Mouse (Mus musculus): Measurements from ENCODE around the gene Pde3b. TPM values are rescaled to one million over a fixed set of nuclear protein-coding genes. Genes with fewer than 3 reads are reported as not detected.

Gene Pde3b
- polyA plus RNA-seq, 1 experiment from 2014 or later = 12.9 TPM

GRCm38 (mm10) chr7:114466358-114466757, 51.3 kb downstream of the Pde3b start:
- Histone ChIP-seq H3K27me3 (ENCODE audit: control insufficient read depth, insufficient read depth, low read length) (no peaks in the 10 kb centered on the region), H3K36me3 (ENCODE audit: control insufficient read depth, insufficient read depth, low read length) (no peaks in the 10 kb centered on the region), H3K4me3 (ENCODE audit: low read depth, low read length) (no peak overlapping the region), H3K4me2 (ENCODE audit: low read depth, low read length, severe bottlenecking) (no peak overlapping the region), H3K9ac (ENCODE audit: low read length) (no peak overlapping the region), H3K27ac (ENCODE audit: low read depth, low read length) (no peak overlapping the region), H3K4me1 (replicated peaks; ENCODE audit: control insufficient read depth, insufficient read depth, low read length) (no peaks in the 10 kb centered on the region), H3K9me3 (ENCODE audit: control insufficient read depth, low read length) (no peaks in the 10 kb centered on the region)
- ATAC-seq (replicated peaks; ENCODE audit: low FRiP score) = no peak
- 89% methylated on average over 3 of the region's 3 CpGs for WGBS
- DNase-seq (ENCODE audit: low spot score) = no peak

GRCm38 (mm10) chr7:114472471-114472870, 57.4 kb downstream of the Pde3b start:
- no peak for ATAC-seq (replicated peaks; ENCODE audit: low FRiP score)
- no peaks in the 10 kb centered on the region for H3K36me3 ChIP-seq (ENCODE audit: control insufficient read depth, insufficient read depth, low read length)
- WGBS = 65% methylated on average over 2 of the region's 2 CpGs

GRCm38 (mm10) chr7:114474889-114475288, 59.8 kb downstream of the Pde3b start:
- Histone ChIP-seq H3K9ac (ENCODE audit: low read length) (no peak overlapping the region), H3K4me2 (ENCODE audit: low read depth, low read length, severe bottlenecking) (no peak overlapping the region), H3K4me1 (replicated peaks; ENCODE audit: control insufficient read depth, insufficient read depth, low read length) (no peaks in the 10 kb centered on the region), H3K27ac (ENCODE audit: low read depth, low read length) (no peak overlapping the region), H3K4me3 (ENCODE audit: low read depth, low read length) (no peak overlapping the region), H3K36me3 (ENCODE audit: control insufficient read depth, insufficient read depth, low read length) (no peaks in the 10 kb centered on the region), H3K9me3 (ENCODE audit: control insufficient read depth, low read length) (no peaks in the 10 kb centered on the region), H3K27me3 (ENCODE audit: control insufficient read depth, insufficient read depth, low read length) (no peaks in the 10 kb centered on the region)
- DNase-seq (ENCODE audit: low spot score) (no peak), ATAC-seq (replicated peaks; ENCODE audit: low FRiP score) (no peak)
- whole genome bisulfite sequencing = 82% methylated on average over 1 of the region's 1 CpGs

More at GRCm38 (mm10) chr7:114472471-114472870, 57.4 kb downstream of the Pde3b start:
- DNase-seq (ENCODE audit: low spot score) = no peak
- H3K4me1 ChIP-seq (replicated peaks; ENCODE audit: control insufficient read depth, insufficient read depth, low read length) = no peaks in the 10 kb centered on the region
- no peak overlapping the region for H3K4me2 ChIP-seq (ENCODE audit: low read depth, low read length, severe bottlenecking)
- no peaks in the 10 kb centered on the region for H3K27me3 ChIP-seq (ENCODE audit: control insufficient read depth, insufficient read depth, low read length)
- no peak overlapping the region for H3K9ac ChIP-seq (ENCODE audit: low read length)
- no peak overlapping the region for H3K27ac ChIP-seq (ENCODE audit: low read depth, low read length)
- no peak overlapping the region for H3K4me3 ChIP-seq (ENCODE audit: low read depth, low read length)
- H3K9me3 ChIP-seq (ENCODE audit: control insufficient read depth, low read length) = no peaks in the 10 kb centered on the region

- no peak for DNase-seq (ENCODE audit: low spot score)
Observed at GRCm38 (mm10) chr7:114477884-114478283, 62.8 kb downstream of the Pde3b start.

GRCm38 (mm10) chr7:114478901-114479300, 63.8 kb downstream of the Pde3b start:
- no peaks in the 10 kb centered on the region for H3K36me3 ChIP-seq (ENCODE audit: control insufficient read depth, insufficient read depth, low read length)
- DNase-seq (ENCODE audit: low spot score) = no peak
- H3K4me2 ChIP-seq (ENCODE audit: low read depth, low read length, severe bottlenecking) = no peak overlapping the region
- H3K4me3 ChIP-seq (ENCODE audit: low read depth, low read length) = no peak overlapping the region
- ATAC-seq (replicated peaks; ENCODE audit: low FRiP score) = no peak
- H3K27ac ChIP-seq (ENCODE audit: low read depth, low read length) = no peak overlapping the region
- H3K4me1 ChIP-seq (replicated peaks; ENCODE audit: control insufficient read depth, insufficient read depth, low read length) = no peaks in the 10 kb centered on the region
- no peak overlapping the region for H3K9ac ChIP-seq (ENCODE audit: low read length)
- no peaks in the 10 kb centered on the region for H3K27me3 ChIP-seq (ENCODE audit: control insufficient read depth, insufficient read depth, low read length)
- no peaks in the 10 kb centered on the region for H3K9me3 ChIP-seq (ENCODE audit: control insufficient read depth, low read length)
- WGBS = 14% methylated on average over 5 of the region's 5 CpGs

More at GRCm38 (mm10) chr7:114477884-114478283, 62.8 kb downstream of the Pde3b start:
- no peak overlapping the region for H3K4me3 ChIP-seq (ENCODE audit: low read depth, low read length)
- no peak overlapping the region for H3K4me2 ChIP-seq (ENCODE audit: low read depth, low read length, severe bottlenecking)
- H3K4me1 ChIP-seq (replicated peaks; ENCODE audit: control insufficient read depth, insufficient read depth, low read length) = no peaks in the 10 kb centered on the region
- ATAC-seq (replicated peaks; ENCODE audit: low FRiP score) = no peak
- WGBS = 92% methylated on average over 2 of the region's 2 CpGs
- no peaks in the 10 kb centered on the region for H3K9me3 ChIP-seq (ENCODE audit: control insufficient read depth, low read length)
- H3K27ac ChIP-seq (ENCODE audit: low read depth, low read length) = no peak overlapping the region
- no peak overlapping the region for H3K9ac ChIP-seq (ENCODE audit: low read length)
- H3K27me3 ChIP-seq (ENCODE audit: control insufficient read depth, insufficient read depth, low read length) = no peaks in the 10 kb centered on the region
- no peaks in the 10 kb centered on the region for H3K36me3 ChIP-seq (ENCODE audit: control insufficient read depth, insufficient read depth, low read length)

GRCm38 (mm10) chr7:114479779-114480178, 64.7 kb downstream of the Pde3b start:
- no peak for DNase-seq (ENCODE audit: low spot score)
- Histone ChIP-seq H3K9me3 (ENCODE audit: control insufficient read depth, low read length) (no peaks in the 10 kb centered on the region), H3K4me2 (ENCODE audit: low read depth, low read length, severe bottlenecking) (no peak overlapping the region), H3K27me3 (ENCODE audit: control insufficient read depth, insufficient read depth, low read length) (no peaks in the 10 kb centered on the region), H3K4me3 (ENCODE audit: low read depth, low read length) (no peak overlapping the region), H3K27ac (ENCODE audit: low read depth, low read length) (no peak overlapping the region), H3K36me3 (ENCODE audit: control insufficient read depth, insufficient read depth, low read length) (no peaks in the 10 kb centered on the region), H3K9ac (ENCODE audit: low read length) (no peak overlapping the region), H3K4me1 (replicated peaks; ENCODE audit: control insufficient read depth, insufficient read depth, low read length) (no peaks in the 10 kb centered on the region)
- no peak for ATAC-seq (replicated peaks; ENCODE audit: low FRiP score)
- WGBS = 79% methylated on average over 4 of the region's 4 CpGs

- ATAC-seq (replicated peaks; ENCODE audit: low FRiP score) (no peak), DNase-seq (ENCODE audit: low spot score) (no peak)
- H3K27ac ChIP-seq (ENCODE audit: low read depth, low read length) = no peak overlapping the region
- H3K4me1 ChIP-seq (replicated peaks; ENCODE audit: control insufficient read depth, insufficient read depth, low read length) = no peaks in the 10 kb centered on the region
- no peak overlapping the region for H3K9ac ChIP-seq (ENCODE audit: low read length)
- WGBS = 77% methylated on average over 6 of the region's 6 CpGs
- no peaks in the 10 kb centered on the region for H3K9me3 ChIP-seq (ENCODE audit: control insufficient read depth, low read length)
- no peak overlapping the region for H3K4me3 ChIP-seq (ENCODE audit: low read depth, low read length)
- no peak overlapping the region for H3K4me2 ChIP-seq (ENCODE audit: low read depth, low read length, severe bottlenecking)
- no peaks in the 10 kb centered on the region for H3K36me3 ChIP-seq (ENCODE audit: control insufficient read depth, insufficient read depth, low read length)
- H3K27me3 ChIP-seq (ENCODE audit: control insufficient read depth, insufficient read depth, low read length) = no peaks in the 10 kb centered on the region
Observed at GRCm38 (mm10) chr7:114480196-114480989, 65.3 kb downstream of the Pde3b start.

- DNase-seq (ENCODE audit: low spot score) = no peak
- Histone ChIP-seq H3K9ac (ENCODE audit: low read length) (no peak overlapping the region), H3K36me3 (ENCODE audit: control insufficient read depth, insufficient read depth, low read length) (no peaks in the 10 kb centered on the region), H3K27ac (ENCODE audit: low read depth, low read length) (no peak overlapping the region), H3K9me3 (ENCODE audit: control insufficient read depth, low read length) (no peaks in the 10 kb centered on the region), H3K4me1 (replicated peaks; ENCODE audit: control insufficient read depth, insufficient read depth, low read length) (no peaks in the 10 kb centered on the region), H3K4me3 (ENCODE audit: low read depth, low read length) (no peak overlapping the region), H3K27me3 (ENCODE audit: control insufficient read depth, insufficient read depth, low read length) (no peaks in the 10 kb centered on the region), H3K4me2 (ENCODE audit: low read depth, low read length, severe bottlenecking) (no peak overlapping the region)
- WGBS = 71% methylated on average over 1 of the region's 1 CpGs
- no peak for ATAC-seq (replicated peaks; ENCODE audit: low FRiP score)
Observed at GRCm38 (mm10) chr7:114481008-114481407, 65.9 kb downstream of the Pde3b start.

GRCm38 (mm10) chr7:114481429-114481931, 66.4 kb downstream of the Pde3b start:
- Histone ChIP-seq H3K9ac (ENCODE audit: low read length) (no peak overlapping the region), H3K36me3 (ENCODE audit: control insufficient read depth, insufficient read depth, low read length) (no peaks in the 10 kb centered on the region), H3K9me3 (ENCODE audit: control insufficient read depth, low read length) (no peaks in the 10 kb centered on the region), H3K4me2 (ENCODE audit: low read depth, low read length, severe bottlenecking) (no peak overlapping the region), H3K4me3 (ENCODE audit: low read depth, low read length) (no peak overlapping the region), H3K27ac (ENCODE audit: low read depth, low read length) (no peak overlapping the region), H3K27me3 (ENCODE audit: control insufficient read depth, insufficient read depth, low read length) (no peaks in the 10 kb centered on the region), H3K4me1 (replicated peaks; ENCODE audit: control insufficient read depth, insufficient read depth, low read length) (no peaks in the 10 kb centered on the region)
- 86% methylated on average over 2 of the region's 2 CpGs for WGBS
- no peak for DNase-seq (ENCODE audit: low spot score)
- no peak for ATAC-seq (replicated peaks; ENCODE audit: low FRiP score)

Measured in forebrain, embryonic 11.5 days (tissue).